Mouse (Mus musculus): ENCODE data around the gene Dcaf6. TPM values are rescaled to one million over a fixed set of nuclear protein-coding genes. Genes with fewer than 3 reads are reported as not detected.
"Not testable (repeated sequence)": the region's sequence is repeated elsewhere in the genome, so short reads cannot be mapped to it uniquely, and the experiment has no call there.

Gene Dcaf6
- total RNA-seq, 2 experiments from 2014 or later = 91.3 to 94.1 TPM

DNA sequence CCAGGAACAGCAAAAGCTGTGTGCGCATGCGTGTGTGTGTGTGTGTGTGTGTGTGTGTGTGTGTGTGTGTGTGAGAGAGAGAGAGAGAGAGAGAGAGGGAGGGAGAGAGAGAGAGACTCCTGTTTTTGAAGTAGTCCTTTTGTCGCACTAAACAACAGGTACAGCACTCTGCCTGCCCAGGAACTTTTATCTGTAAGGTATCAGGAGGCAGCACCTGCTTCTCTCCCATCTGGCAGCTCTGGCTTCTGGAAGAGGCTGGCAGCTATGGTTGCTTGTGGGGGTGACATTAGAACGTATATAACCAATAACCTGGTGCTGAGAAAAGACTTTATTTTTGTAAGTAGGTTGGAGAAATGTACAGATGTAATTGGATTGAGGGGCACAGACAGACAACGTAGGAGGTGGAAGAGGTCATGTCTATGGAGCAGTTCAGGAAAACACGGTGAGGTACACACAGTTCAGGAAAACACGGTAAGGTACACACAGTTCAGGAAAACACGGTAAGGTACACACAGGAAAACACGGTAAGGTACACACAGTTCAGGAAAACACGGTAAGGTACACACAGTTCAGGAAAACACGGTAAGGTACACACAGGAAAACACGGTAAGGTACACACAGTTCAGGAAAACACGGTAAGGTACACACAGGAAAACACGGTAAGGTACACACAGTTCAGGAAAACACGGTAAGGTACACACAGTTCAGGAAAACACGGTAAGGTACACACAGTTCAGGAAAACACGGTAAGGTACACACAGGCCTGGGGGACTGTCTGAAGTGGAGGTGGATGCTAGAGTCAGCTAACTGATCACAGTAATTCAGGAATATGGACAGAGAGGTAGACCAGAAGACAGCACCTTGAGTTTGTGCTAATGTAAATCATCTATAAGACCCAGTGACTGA is 131.6 kb downstream of the Dcaf6 start:
- not testable (repeated sequence) for DNase-seq (ENCODE audit: low spot score)
- intact Hi-C loops (cut with DNase I) = loop anchor here (10.0 kb wide), 1 partner anchor 194 kb away; no protein-coding TSS in a partner anchor

DNA sequence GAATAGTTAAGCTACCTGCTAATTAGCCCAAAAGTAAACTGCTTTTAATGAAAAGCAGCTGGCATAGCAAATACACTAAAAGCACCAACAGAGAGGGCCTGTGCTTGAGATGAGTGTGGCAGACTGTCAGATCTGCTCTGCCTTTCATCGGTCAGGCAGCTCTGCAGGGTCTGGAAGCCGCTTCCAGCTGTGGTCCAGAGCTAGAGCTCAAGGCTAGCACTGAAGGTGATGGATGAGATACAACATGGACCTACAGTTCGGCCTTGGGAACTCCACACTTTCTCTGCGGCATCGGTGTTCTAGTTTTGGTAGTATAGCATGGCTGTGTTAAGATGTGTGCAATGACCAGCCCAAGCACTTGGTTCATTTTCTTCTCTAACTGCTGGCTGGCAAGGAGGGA is 132.4 kb downstream of the Dcaf6 start:
- DNase-seq (ENCODE audit: low spot score) = no peak
- intact Hi-C loops (cut with DNase I) = loop anchor here (10.0 kb wide), 1 partner anchor 193 kb away; no protein-coding TSS in a partner anchor

DNA sequence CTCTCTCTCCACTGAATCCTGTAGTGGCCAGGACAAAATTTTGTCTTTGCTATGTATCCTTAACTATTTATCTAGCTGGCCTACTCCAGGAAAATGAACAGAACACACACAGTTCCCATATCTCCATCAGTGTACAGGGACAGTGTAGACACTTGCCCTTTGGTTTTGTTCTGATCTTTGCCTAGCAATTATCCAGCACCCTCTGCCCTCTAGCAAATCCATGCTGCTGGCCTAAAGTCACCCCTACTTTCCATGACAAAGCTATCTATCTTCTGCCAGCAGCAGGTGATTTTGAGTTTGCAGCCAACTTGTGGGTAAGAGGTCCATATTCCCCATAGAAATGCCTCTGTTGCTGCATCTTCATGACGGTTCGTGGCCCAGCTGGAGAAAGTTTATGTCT is 132.9 kb downstream of the Dcaf6 start:
- intact Hi-C loops (cut with DNase I) = loop anchor here (10.0 kb wide), 1 partner anchor 193 kb away; no protein-coding TSS in a partner anchor
- DNase-seq (ENCODE audit: low spot score) = no peak

DNA sequence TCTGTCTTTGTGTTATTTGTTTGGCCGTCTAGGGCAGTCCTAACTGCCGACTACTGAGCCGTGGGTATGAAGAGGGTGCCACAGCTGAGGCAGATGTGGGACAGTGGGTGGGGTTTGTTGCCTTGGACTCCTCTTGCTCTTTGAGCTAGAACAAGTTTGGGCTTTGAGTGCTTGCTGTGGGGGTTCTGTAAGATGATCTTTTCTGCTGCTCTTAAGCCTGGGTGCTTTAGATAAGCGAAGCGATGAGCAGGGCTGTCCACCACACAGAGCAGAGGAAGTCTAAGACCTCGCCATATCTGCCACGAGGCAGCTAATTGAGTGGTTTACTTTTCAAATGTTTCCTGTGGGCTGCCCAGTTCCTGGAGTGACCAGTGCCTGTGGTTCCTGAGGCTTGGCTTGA is 137.3 kb downstream of the Dcaf6 start:
- intact Hi-C loops (cut with DNase I) = loop anchor here (5.0 to 10.0 kb wide), 2 partner anchors 86 to 188 kb away; partner anchors contain the start of gene Tiprl
- DNase-seq (ENCODE audit: low spot score) = no peak

DNA sequence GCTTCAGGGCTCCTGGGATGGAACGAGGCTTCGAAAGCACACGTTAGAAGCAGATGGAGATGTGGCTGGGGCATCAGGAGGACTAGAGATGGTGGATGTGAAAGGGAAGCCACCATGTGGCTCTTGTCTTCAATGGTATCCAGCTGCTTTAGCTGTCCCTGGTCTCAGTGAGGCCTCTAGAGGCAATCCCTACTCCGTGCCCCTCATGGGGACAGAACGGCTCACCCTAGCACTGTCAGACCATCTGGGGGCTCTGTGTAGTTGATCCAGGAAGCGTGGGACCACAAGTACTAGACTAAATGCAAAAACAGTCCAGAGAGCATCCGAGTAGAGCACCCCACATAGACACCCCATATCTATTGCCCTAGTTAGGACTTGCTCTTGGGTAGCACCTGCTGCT is 138.4 kb downstream of the Dcaf6 start:
- intact Hi-C loops (cut with DNase I) = loop anchor here (5.0 to 10.0 kb wide), 2 partner anchors 85 to 187 kb away; partner anchors contain the start of gene Tiprl
- no peak for DNase-seq (ENCODE audit: low spot score)

DNA sequence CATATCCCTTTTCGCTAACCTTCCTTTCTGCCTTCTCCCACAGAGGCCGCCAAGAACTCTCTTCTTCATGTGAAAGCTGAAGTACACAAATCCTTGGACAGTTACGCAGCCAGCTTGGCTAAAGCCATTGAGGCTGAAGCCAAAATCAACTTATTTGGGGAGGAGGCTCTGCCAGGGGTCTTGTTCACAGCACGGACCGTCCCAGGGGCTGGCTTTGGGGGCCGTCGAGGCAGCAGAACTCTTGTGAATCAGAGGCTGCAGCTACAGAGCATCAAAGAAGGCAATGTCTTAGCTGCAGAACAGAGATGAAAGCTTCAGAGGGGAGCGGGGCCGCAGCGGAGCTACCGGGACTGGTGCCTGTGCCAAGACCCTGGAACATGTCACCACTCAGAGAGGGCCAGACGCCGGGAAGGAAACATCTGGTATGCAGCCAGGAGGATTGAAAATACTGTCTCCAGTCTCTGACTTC is 138.8 kb downstream of the Dcaf6 start:
- intact Hi-C loops (cut with DNase I) = loop anchor here (5.0 to 10.0 kb wide), 2 partner anchors 84 to 187 kb away; partner anchors contain the start of gene Tiprl
- peak; percentile 61 for DNase-seq (ENCODE audit: low spot score)

GRCm38 (mm10) chr1:165320141-165320934 is 139.9 kb downstream of the Dcaf6 start:
- peak; percentile 48 for DNase-seq (ENCODE audit: low spot score)
- intact Hi-C loops (cut with DNase I) = loop anchor here (1.0 to 10.0 kb wide), 3 partner anchors 68 to 186 kb away; partner anchors contain the start of gene Tiprl

- no peak for DNase-seq (ENCODE audit: low spot score)
- intact Hi-C loops (cut with DNase I) = loop anchor here (10.0 kb wide), 1 partner anchor 1002 kb away; no protein-coding TSS in a partner anchor
These were observed 143.9 kb downstream of the Dcaf6 start for GRCm38 (mm10) chr1:165316361-165316760.

DNA sequence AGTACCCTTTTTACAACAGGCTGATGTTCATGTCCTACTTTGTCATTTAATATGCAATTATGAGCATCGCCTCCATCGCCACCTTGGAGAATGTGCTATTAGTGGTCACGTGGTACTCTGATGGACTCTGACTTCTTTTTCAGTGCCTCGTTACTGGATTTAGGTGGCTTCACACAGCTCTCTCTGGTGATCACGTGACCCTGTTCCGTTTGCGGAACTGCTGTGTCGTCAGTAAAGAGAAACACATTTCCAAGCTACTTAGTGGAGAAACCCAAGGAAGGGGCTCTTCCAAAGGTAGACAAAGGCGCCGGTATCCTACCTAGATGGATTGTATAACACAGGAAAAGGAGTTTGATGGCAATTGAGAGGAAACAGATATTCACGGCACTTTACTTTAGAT is 152.1 kb downstream of the Dcaf6 start:
- intact Hi-C loops (cut with DNase I) = no loop called here
- DNase-seq (ENCODE audit: low spot score) = no peak

- intact Hi-C loops (cut with DNase I) = no loop called here
- DNase-seq (ENCODE audit: low spot score) = no peak
These were observed 155.9 kb downstream of the Dcaf6 start for GRCm38 (mm10) chr1:165304341-165304740.

- intact Hi-C loops (cut with DNase I) = no loop called here
- no peak for DNase-seq (ENCODE audit: low spot score)
These were observed 157.1 kb downstream of the Dcaf6 start for GRCm38 (mm10) chr1:165303209-165303608.

GRCm38 (mm10) chr1:165302455-165303208 is 157.6 kb downstream of the Dcaf6 start:
- intact Hi-C loops (cut with DNase I) = no loop called here
- DNase-seq (ENCODE audit: low spot score) = no peak

GRCm38 (mm10) chr1:165301567-165301966 is 158.7 kb downstream of the Dcaf6 start:
- DNase-seq (ENCODE audit: low spot score) = no peak
- intact Hi-C loops (cut with DNase I) = no loop called here

- DNase-seq (ENCODE audit: low spot score) = no peak
These were observed 159.2 kb downstream of the Dcaf6 start for GRCm38 (mm10) chr1:165301108-165301507.

GRCm38 (mm10) chr1:165295489-165295888 is 164.8 kb downstream of the Dcaf6 start, which contains the start of gene Gpr161:
Gene Gpr161 (plus strand): TSS chr1:165295789.
- DNase-seq (ENCODE audit: low spot score) = no peak
- intact Hi-C loops (cut with DNase I) = no loop called here

More at GRCm38 (mm10) chr1:165301108-165301507, 159.2 kb downstream of the Dcaf6 start:
- intact Hi-C loops (cut with DNase I) = no loop called here

GRCm38 (mm10) chr1:165291606-165292005 is 168.7 kb downstream of the Dcaf6 start:
- no peak for DNase-seq (ENCODE audit: low spot score)
- intact Hi-C loops (cut with DNase I) = no loop called here

DNA sequence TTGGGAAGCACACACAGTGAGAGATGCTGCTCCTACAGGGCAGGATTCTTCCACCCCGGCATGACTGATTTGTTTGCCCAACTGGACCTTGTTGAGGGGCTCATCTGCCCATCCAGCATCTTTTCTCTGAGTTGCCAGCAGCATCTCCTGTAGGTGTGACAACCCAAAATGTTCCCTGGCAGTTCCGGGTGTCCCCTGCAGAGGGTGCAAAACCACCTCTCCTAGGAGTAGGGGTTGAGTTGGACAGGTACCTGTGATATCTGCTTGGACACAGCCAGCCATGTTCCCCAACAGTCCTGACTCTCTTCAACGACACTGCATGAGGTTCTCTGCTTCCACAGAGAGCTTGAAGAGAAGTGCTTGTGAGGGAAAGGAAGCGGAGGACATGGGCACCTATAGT is 170.4 kb downstream of the Dcaf6 start:
- intact Hi-C loops (cut with DNase I) = no loop called here
- DNase-seq (ENCODE audit: low spot score) = no peak

DNA sequence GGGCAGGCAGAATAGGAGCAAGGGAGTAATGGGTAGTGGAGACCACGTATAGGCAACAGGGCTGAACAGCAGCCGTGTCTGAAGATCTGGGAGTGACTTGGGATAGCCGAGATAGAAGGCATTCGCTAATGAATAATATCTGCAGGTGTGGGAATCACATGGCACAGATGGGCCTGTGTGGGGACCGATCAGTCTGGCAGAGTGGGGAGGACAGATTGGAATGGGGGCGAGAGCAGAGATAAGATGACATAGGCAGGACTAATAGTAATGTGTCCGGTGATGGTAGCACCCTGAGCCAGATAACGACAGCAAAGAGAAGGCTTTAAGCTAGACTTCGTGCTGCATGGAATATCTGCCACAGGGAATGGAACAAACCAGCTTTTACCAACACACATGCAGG is 172.1 kb downstream of the Dcaf6 start:
- intact Hi-C loops (cut with DNase I) = no loop called here
- no peak for DNase-seq (ENCODE audit: low spot score)

DNA sequence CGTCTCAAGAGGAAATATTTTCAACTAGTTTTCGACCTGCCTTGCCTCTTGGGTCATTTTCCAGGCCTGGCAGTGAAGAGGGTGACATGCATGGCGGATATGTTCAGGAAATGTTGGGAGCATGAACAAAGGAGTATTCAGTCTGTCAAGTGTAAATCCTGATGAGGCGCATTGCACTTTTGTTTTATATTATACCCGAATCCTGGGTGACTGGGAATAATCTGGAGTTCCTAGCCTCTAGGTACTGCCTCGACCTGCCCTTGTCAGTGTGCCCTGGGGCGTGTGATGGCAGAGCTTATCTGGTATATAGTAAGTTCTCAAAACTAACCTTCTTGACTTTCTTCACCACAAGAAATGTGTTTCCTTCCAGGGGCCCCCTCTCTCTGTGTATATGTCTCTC is 176.2 kb downstream of the Dcaf6 start:
- intact Hi-C loops (cut with DNase I) = no loop called here
- no peak for DNase-seq (ENCODE audit: low spot score)
